Mouse (Mus musculus) heart, adult 2 months (tissue): ENCODE results near the gene Mocs1. TPM values are rescaled to one million over a fixed set of nuclear protein-coding genes. Genes with fewer than 3 reads are reported as not detected.

ENCODE experiments used
- DNase-seq, 2 experiments: peaks; one replicate each; pipeline ENCODE4 v3.0.0; 2021
- H3K27ac ChIP-seq: fragments of 200-600 bp; 2 replicates; pipeline ENCODE4 v1.8.1; 2022
- H3K27me3 ChIP-seq: fragments of 200-500 bp; 2 replicates; pipeline ENCODE4 v1.6.1; 2012; ENCODE audit warnings: mild to moderate bottlenecking, low read length, inconsistent platforms, mixed read lengths; ENCODE audit not compliant: control insufficient read depth, insufficient read depth
- H3K36me3 ChIP-seq: fragments of 200-500 bp; 2 replicates; pipeline ENCODE4 v1.6.1; 2012; ENCODE audit warnings: low read length, inconsistent platforms; ENCODE audit not compliant: control insufficient read depth, insufficient read depth
- H3K4me1 ChIP-seq: fragments of 200-500 bp; 2 replicates; pipeline ENCODE4 v1.6.1; 2011; ENCODE audit warnings: low read length; ENCODE audit not compliant: control insufficient read depth, insufficient read depth
- H3K4me3 ChIP-seq: fragments of 200-600 bp; 2 replicates; pipeline ENCODE4 v1.8.1; 2022
- H3K79me2 ChIP-seq: fragments of 200-500 bp; replicated peaks from 2 replicates; pipeline ENCODE4 v1.6.1; 2012; ENCODE audit warnings: mild to moderate bottlenecking, inconsistent platforms, low read length, moderate library complexity, mixed read lengths; ENCODE audit not compliant: control insufficient read depth, insufficient read depth
- H3K9ac ChIP-seq: fragments of 200-500 bp; 2 replicates; pipeline ENCODE4 v1.6.1; 2012; ENCODE audit warnings: low read depth, mild to moderate bottlenecking, control low read depth, inconsistent platforms, low read length, mixed read lengths
- CTCF ChIP-seq: fragments of 200-600 bp; IDR thresholded peaks from 2 replicates; pipeline ENCODE4 v1.8.1; 2022; ENCODE audit warnings: antibody characterized with exemption, mild to moderate bottlenecking, moderate library complexity
- EP300 ChIP-seq: fragments of 200-500 bp; IDR thresholded peaks from 2 replicates; pipeline ENCODE4 v1.6.1; 2011; ENCODE audit warnings: low read depth, low read length, control low read depth; ENCODE audit not compliant: insufficient read depth
- POLR2A ChIP-seq: fragments of 200-500 bp; IDR thresholded peaks from 2 replicates; pipeline ENCODE4 v1.6.1; 2011; ENCODE audit warnings: mild to moderate bottlenecking, low read depth, low read length, control low read depth; ENCODE audit not compliant: insufficient read depth
- WGBS: fragments of 180-500 bp; shearing (Covaris S2); methylation state at CpG from one replicate; pipeline ENCODE4 v1.1.7; 2018; 5-methylcytosine and 5-hydroxymethylcytosine counted together
- intact Hi-C: fragments of 180-260 bp; cut with DNase I; formaldehyde crosslinking; loops from one replicate; pipeline ENCODE4 v1.15.1; 2025
- polyA plus RNA-seq: library from polyadenylated mRNA; depleted of rRNA; stranded (reverse); fragments of >200 nt; gene quantifications from 2 replicates; pipeline ENCODE4 v1.2.3, GENCODE M21; 2012
- total RNA-seq, 2 experiments: library from RNA; stranded (reverse); gene quantifications; 2 replicates each; pipeline ENCODE4 v1.2.3; 2021

Mocs1 gene
- total and polyA plus RNA-seq, 3 experiments, result 13.4 to 20.9 (median 19.2) TPM

GRCm38 (mm10) chr17:49399605-49400004 is 28.6 kb upstream of the Mocs1 start:
- TF ChIP-seq CTCF (no peak), POLR2A (no peak), EP300 (no peak)
- DNase-seq, result no peak
- Histone ChIP-seq H3K9ac (no peak overlapping the region), H3K4me1 (no peaks in the 10 kb centered on the region), H3K79me2 (no peaks in the 10 kb centered on the region), H3K27ac (no peak overlapping the region), H3K4me3 (no peak overlapping the region), H3K27me3 (no peaks in the 10 kb centered on the region), H3K36me3 (no peaks in the 10 kb centered on the region)
- 69% methylated on average over 4 of the region's 4 CpGs for WGBS
- intact Hi-C loops, result loop anchor here (1.0 to 2.0 kb wide), 3 partner anchors 133 to 933 kb away; no protein-coding TSS in a partner anchor

GRCm38 (mm10) chr17:49400130-49400529 is 28.0 kb upstream of the Mocs1 start:
- TF ChIP-seq CTCF, result peak; percentile 96
- TF ChIP-seq EP300, result no peak
- TF ChIP-seq POLR2A, result no peak
- no peaks in the 10 kb centered on the region for H3K36me3 ChIP-seq
- no peaks in the 10 kb centered on the region for H3K79me2 ChIP-seq
- H3K9ac ChIP-seq, result no peak overlapping the region
- WGBS, result 5% methylated on average over 2 of the region's 2 CpGs
- H3K4me1 ChIP-seq, result no peaks in the 10 kb centered on the region
- intact Hi-C loops, result loop anchor here (1.0 to 2.0 kb wide), 3 partner anchors 134 to 933 kb away; no protein-coding TSS in a partner anchor
- peak; percentile 48 to 80 for DNase-seq
- H3K27ac ChIP-seq, result no peak overlapping the region
- no peak overlapping the region for H3K4me3 ChIP-seq
- no peaks in the 10 kb centered on the region for H3K27me3 ChIP-seq

GRCm38 (mm10) chr17:49403151-49403550 is 25.0 kb upstream of the Mocs1 start:
- H3K9ac ChIP-seq, result no peak overlapping the region
- intact Hi-C loops, result no loop called here
- no peaks in the 10 kb centered on the region for H3K27me3 ChIP-seq
- H3K36me3 ChIP-seq, result no peaks in the 10 kb centered on the region
- H3K79me2 ChIP-seq, result no peaks in the 10 kb centered on the region
- TF ChIP-seq CTCF, result no peak
- no peak overlapping the region for H3K4me3 ChIP-seq
- no peak overlapping the region for H3K27ac ChIP-seq
- no peak for DNase-seq
- H3K4me1 ChIP-seq, result no peaks in the 10 kb centered on the region
- 74% methylated on average over 6 of the region's 6 CpGs for WGBS

- no peak overlapping the region for H3K9ac ChIP-seq
- H3K27ac ChIP-seq, result no peak overlapping the region
- intact Hi-C loops, result no loop called here
- no peak overlapping the region for H3K4me3 ChIP-seq
- H3K36me3 ChIP-seq, result no peaks in the 10 kb centered on the region
- WGBS, result 75% methylated on average over 5 of the region's 5 CpGs
- TF ChIP-seq CTCF (no peak), EP300 (no peak), POLR2A (no peak)
- no peak for DNase-seq
- H3K79me2 ChIP-seq, result no peaks in the 10 kb centered on the region
- H3K4me1 ChIP-seq, result no peaks in the 10 kb centered on the region
- no peaks in the 10 kb centered on the region for H3K27me3 ChIP-seq
Measured at GRCm38 (mm10) chr17:49405927-49406326, 22.2 kb upstream of the Mocs1 start.

- Histone ChIP-seq H3K4me3 (no peak overlapping the region), H3K27me3 (0 out of 2 replicates have a peak, but pooled peaks cover 2% of the 10 kb centered on the region), H3K36me3 (no peaks in the 10 kb centered on the region), H3K27ac (no peak overlapping the region), H3K79me2 (no peaks in the 10 kb centered on the region), H3K4me1 (no peaks in the 10 kb centered on the region), H3K9ac (no peak overlapping the region)
- intact Hi-C loops, result no loop called here
- TF ChIP-seq EP300 (no peak), POLR2A (no peak), CTCF (no peak)
- no peak for DNase-seq
- 80% methylated on average over 5 of the region's 5 CpGs for WGBS
Measured at GRCm38 (mm10) chr17:49412974-49413373, 15.2 kb upstream of the Mocs1 start.

- Histone ChIP-seq H3K79me2 (no peaks in the 10 kb centered on the region), H3K4me3 (no peak overlapping the region), H3K27me3 (0 out of 2 replicates have a peak, but pooled peaks cover 2% of the 10 kb centered on the region), H3K4me1 (no peaks in the 10 kb centered on the region), H3K36me3 (no peaks in the 10 kb centered on the region), H3K9ac (no peak overlapping the region), H3K27ac (no peak overlapping the region)
- TF ChIP-seq EP300 (no peak), POLR2A (no peak), CTCF (peak; percentile 52)
- intact Hi-C loops, result no loop called here
- no peak for DNase-seq
- WGBS, result 45% methylated on average over 3 of the region's 3 CpGs
Measured at GRCm38 (mm10) chr17:49413554-49413953, 14.6 kb upstream of the Mocs1 start.
